Mouse (Mus musculus) liver, adult 2 months (tissue): Measurements from ENCODE around the gene Irf2bp2. TPM values are rescaled to one million over a fixed set of nuclear protein-coding genes. Genes with fewer than 3 reads are reported as not detected.

Experiments
- DNase-seq: peaks from one replicate; pipeline ENCODE4 v3.0.0-alpha.2; 2011; ENCODE audit warnings: low read depth, low spot score; ENCODE audit errors: extremely low read depth
- H3K27ac ChIP-seq: fragments of 200-500 bp; replicated peaks from 2 replicates; pipeline ENCODE4 v1.5.1; 2012; ENCODE audit warnings: low read depth, mild to moderate bottlenecking, control low read depth, inconsistent platforms, low read length; ENCODE audit not compliant: insufficient read depth
- H3K27me3 ChIP-seq: fragments of 200-500 bp; 2 replicates; pipeline ENCODE4 v1.6.1; 2012; ENCODE audit warnings: mild to moderate bottlenecking, moderate library complexity, low read length, inconsistent platforms; ENCODE audit not compliant: control insufficient read depth, insufficient read depth
- H3K36me3 ChIP-seq: fragments of 200-500 bp; 2 replicates; pipeline ENCODE4 v1.6.1; 2012; ENCODE audit warnings: low read length, inconsistent platforms; ENCODE audit not compliant: control insufficient read depth, insufficient read depth
- H3K4me1 ChIP-seq: fragments of 200-500 bp; 2 replicates; pipeline ENCODE4 v1.6.1; 2011; ENCODE audit warnings: low read length; ENCODE audit not compliant: control insufficient read depth, insufficient read depth
- H3K4me3 ChIP-seq: fragments of 200-500 bp; 2 replicates; pipeline ENCODE4 v1.5.1; 2011; ENCODE audit warnings: low read depth, mild to moderate bottlenecking, control low read depth, low read length, moderate library complexity; ENCODE audit not compliant: insufficient read depth
- H3K79me2 ChIP-seq: fragments of 200-500 bp; 2 replicates; pipeline ENCODE4 v1.6.1; 2012; ENCODE audit warnings: inconsistent platforms, mild to moderate bottlenecking, low read length, moderate library complexity; ENCODE audit not compliant: control insufficient read depth, insufficient read depth
- H3K9ac ChIP-seq: fragments of 200-500 bp; 2 replicates; pipeline ENCODE4 v1.6.1; 2012; ENCODE audit warnings: low read depth, mild to moderate bottlenecking, control low read depth, inconsistent platforms, low read length
- CTCF ChIP-seq: fragments of 200-500 bp; IDR thresholded peaks from 2 replicates; pipeline ENCODE4 v1.5.1; 2011; ENCODE audit warnings: low read depth, low read length, control low read depth
- POLR2A ChIP-seq: fragments of 200-500 bp; IDR thresholded peaks from 2 replicates; pipeline ENCODE4 v1.6.1; 2011; ENCODE audit warnings: low read length, control low read depth; ENCODE audit not compliant: insufficient read depth; ENCODE audit errors: extremely low read depth
- WGBS: fragments of 180-500 bp; shearing (Covaris S2); methylation state at CpG from one replicate; pipeline ENCODE4 v1.1.7; 2018; 5-methylcytosine and 5-hydroxymethylcytosine counted together
- polyA plus RNA-seq: library from polyadenylated mRNA; depleted of rRNA; stranded (reverse); fragments of >200 nt; gene quantifications from 2 replicates; pipeline ENCODE4 v1.2.3, GENCODE M21; 2012
- total RNA-seq: library from RNA; depleted of rRNA; stranded (reverse); fragments of >200 nt; gene quantifications from 2 replicates; pipeline ENCODE4 v1.2.3, GENCODE M21; 2014

The Irf2bp2 gene
- total and polyA plus RNA-seq, 2 experiments = 20.3 to 26.3 TPM

DNA sequence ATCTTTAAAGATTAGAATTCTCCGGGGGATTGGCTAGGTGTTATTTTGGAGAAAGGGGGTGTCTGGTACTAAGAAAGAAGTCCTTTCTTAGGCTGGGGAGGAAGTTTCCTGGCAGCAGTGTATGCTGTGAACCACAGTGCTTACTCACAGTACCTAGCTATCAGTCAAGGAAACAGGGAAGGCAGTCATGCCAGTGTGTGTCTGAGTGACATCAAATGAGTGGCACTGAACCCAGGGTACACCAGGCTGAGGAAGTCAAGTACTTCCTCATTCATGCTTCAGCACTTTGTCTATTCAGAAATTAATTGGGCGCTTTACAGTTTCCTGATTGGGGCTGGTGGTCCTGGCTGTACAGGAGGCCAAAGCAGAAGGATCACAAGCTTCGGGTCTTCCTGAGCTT, 34.8 kb upstream of the Irf2bp2 start:
- WGBS = 90% methylated on average over 3 of the region's 3 CpGs
- Histone ChIP-seq H3K4me1 (peaks cover 2% of the 10 kb centered on the region; the same call in 1 of the 2 replicates), H3K27ac (no peak overlapping the region), H3K36me3 (no peaks in the 10 kb centered on the region), H3K27me3 (no peaks in the 10 kb centered on the region), H3K9ac (no peak overlapping the region), H3K79me2 (no peaks in the 10 kb centered on the region), H3K4me3 (no peak overlapping the region)
- TF ChIP-seq CTCF = no peak
- TF ChIP-seq POLR2A = no peak
- no peak for DNase-seq

DNA sequence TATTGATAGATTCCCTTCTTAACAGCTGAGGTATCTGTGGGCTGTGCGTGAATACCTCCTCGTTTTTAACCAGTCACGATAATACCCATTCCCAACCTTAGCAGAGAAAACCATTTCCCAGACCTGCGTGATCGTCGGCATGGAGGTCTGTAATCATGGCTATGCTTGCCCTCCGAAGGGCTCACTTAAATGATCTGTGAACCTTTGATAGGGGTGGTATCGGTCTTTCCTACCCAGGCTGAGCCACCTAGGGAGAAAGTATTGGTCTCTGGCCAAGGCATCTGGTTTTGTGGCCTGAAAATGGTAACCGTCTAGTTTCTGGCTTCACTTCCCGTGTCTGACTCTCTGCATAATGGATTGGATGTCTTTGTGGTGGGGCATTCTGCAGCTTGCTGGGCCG, 32.6 kb upstream of the Irf2bp2 start:
- DNase-seq = no peak
- H3K4me1 ChIP-seq = peaks cover 2% of the 10 kb centered on the region; the same call in 1 of the 2 replicates
- no peak overlapping the region for H3K4me3 ChIP-seq
- no peaks in the 10 kb centered on the region for H3K36me3 ChIP-seq
- WGBS = 90% methylated on average over 11 of the region's 11 CpGs
- no peaks in the 10 kb centered on the region for H3K79me2 ChIP-seq
- H3K9ac ChIP-seq = no peak overlapping the region
- no peaks in the 10 kb centered on the region for H3K27me3 ChIP-seq
- H3K27ac ChIP-seq = no peak overlapping the region
- TF ChIP-seq CTCF = no peak
- no peak for TF ChIP-seq POLR2A

DNA sequence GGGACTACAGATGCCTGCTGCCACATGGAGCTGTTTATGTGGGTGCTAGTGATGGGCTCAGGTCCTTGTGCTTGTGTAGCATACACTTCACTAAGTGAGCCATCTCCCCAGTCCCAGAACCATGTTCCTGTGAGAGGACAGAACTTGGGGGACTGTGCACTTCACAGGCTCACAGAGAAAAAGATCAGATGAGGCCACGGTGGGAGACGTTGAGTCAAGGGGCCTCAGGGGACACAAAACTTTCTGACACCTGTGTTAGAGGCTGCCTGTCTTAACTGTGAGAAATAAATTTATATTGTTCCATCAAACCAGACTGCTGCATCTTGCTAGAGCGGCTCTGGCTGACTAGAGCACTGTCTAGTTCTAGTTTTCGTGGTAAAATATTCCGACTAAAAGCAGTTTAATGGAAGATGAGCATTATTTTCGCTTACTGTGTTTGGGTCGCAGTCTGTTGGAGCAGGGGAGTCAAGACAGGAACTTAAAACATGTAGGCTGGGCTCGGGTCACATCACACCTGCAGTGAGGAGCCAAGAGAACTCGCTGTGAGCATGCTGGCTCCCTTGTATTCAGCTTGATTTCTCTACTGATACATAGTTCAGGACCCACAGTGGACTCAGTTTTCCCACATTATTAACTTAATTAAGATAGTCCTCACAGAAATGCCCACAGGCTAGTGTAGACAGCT, 28.5 kb upstream of the Irf2bp2 start:
- Histone ChIP-seq H3K4me3 (no peak overlapping the region), H3K36me3 (no peaks in the 10 kb centered on the region), H3K9ac (no peak overlapping the region), H3K79me2 (no peaks in the 10 kb centered on the region), H3K27me3 (no peaks in the 10 kb centered on the region), H3K4me1 (peaks cover 2% of the 10 kb centered on the region; the same call in 1 of the 2 replicates), H3K27ac (no peak overlapping the region)
- 98% methylated on average over 9 of the region's 9 CpGs for WGBS
- no peak for DNase-seq
- TF ChIP-seq POLR2A = no peak
- no peak for TF ChIP-seq CTCF

DNA sequence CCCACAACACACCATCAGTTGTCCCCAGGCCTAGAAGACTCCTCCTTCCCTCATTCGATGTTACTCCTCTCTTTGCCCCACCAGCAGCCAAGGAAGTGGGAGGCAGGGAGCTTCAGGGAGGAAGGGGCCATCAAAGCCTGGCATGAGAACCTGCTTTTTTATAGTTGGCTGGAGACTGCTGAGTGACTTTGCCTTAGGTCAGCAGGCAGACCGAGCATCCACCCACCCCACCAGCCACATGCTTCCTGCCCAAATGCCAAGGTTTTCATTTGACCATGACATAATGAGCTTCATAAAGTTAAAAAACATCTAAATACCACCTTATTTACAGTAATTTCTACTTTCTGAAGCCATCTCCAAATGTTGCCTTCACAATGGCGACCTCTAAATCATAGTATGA, 26.9 kb upstream of the Irf2bp2 start:
- no peak for DNase-seq
- H3K27me3 ChIP-seq = no peaks in the 10 kb centered on the region
- peaks cover 1% of the 10 kb centered on the region; the same call in 1 of the 2 replicates for H3K4me1 ChIP-seq
- H3K79me2 ChIP-seq = no peaks in the 10 kb centered on the region
- H3K4me3 ChIP-seq = no peak overlapping the region
- no peak overlapping the region for H3K27ac ChIP-seq
- no peaks in the 10 kb centered on the region for H3K36me3 ChIP-seq
- WGBS = 82% methylated on average over 3 of the region's 3 CpGs
- no peak for TF ChIP-seq POLR2A
- TF ChIP-seq CTCF = no peak
- H3K9ac ChIP-seq = no peak overlapping the region

DNA sequence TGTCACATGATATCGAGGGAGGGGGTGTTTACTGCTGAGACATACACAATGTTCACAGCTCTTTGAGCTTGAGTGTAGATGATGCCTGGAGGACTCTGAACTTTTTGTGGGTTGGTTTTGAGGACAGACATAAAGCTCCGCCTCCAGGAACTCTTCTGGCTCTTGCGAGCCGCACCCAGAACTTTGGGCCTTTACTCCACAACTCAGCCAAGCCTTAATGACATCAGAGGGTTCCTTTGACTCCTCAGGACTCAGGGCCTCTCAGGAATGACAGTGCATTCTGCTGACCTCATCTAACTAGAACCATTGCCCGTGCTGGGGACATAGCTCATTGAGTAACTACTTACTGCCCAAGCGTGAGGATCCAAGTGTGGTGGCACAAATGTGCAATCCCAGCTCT, 25.7 kb upstream of the Irf2bp2 start:
- Histone ChIP-seq H3K27ac (no peak overlapping the region), H3K36me3 (no peaks in the 10 kb centered on the region), H3K4me3 (no peak overlapping the region), H3K4me1 (peaks cover 4% of the 10 kb centered on the region), H3K79me2 (no peaks in the 10 kb centered on the region), H3K9ac (no peak overlapping the region), H3K27me3 (no peaks in the 10 kb centered on the region)
- DNase-seq = no peak
- TF ChIP-seq CTCF (no peak), POLR2A (no peak)
- WGBS = 89% methylated on average over 6 of the region's 6 CpGs

DNA sequence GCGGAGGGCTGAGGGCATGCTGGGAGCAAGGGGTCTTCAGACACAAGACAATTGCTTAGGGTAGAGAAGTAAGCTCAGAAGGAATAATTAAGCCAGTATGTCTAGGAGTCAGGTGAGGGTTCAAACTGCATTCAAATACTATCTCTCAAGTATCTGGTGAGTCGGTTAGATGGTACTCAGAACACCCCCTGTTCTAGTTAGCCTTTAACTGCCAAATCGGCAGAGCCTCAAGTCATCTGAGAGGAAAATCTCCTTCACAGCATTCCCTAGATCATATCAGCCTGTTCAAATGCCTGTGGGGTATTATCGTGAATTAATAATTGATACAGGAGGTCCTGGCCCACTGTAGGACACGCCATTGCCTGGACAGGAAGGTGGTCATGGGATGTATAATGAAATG, 23.9 kb upstream of the Irf2bp2 start:
- DNase-seq = no peak
- whole genome bisulfite sequencing = 94% methylated on average over 5 of the region's 5 CpGs

More for the DNA sequence above, 23.9 kb upstream of the Irf2bp2 start:
- Histone ChIP-seq H3K9ac (no peak overlapping the region), H3K36me3 (no peaks in the 10 kb centered on the region), H3K79me2 (no peaks in the 10 kb centered on the region), H3K27ac (no peak overlapping the region), H3K4me3 (no peak overlapping the region), H3K4me1 (peaks cover 9% of the 10 kb centered on the region), H3K27me3 (no peaks in the 10 kb centered on the region)
- TF ChIP-seq CTCF (no peak), POLR2A (no peak)
